Mouse (Mus musculus) lung, adult 2 months (tissue): Measurements from ENCODE around the gene Rapgef5. TPM values are rescaled to one million over a fixed set of nuclear protein-coding genes. Genes with fewer than 3 reads are reported as not detected.

Experiments
- DNase-seq: peaks from one replicate; pipeline ENCODE4 v3.0.0; 2022
- H3K4me1 ChIP-seq: fragments of 200-500 bp; 2 replicates; pipeline ENCODE4 v1.6.1; 2011; ENCODE audit warnings: low read length; ENCODE audit not compliant: control insufficient read depth, insufficient read depth
- H3K4me3 ChIP-seq: fragments of 200-500 bp; replicated peaks from 2 replicates; pipeline ENCODE3; 2011; ENCODE audit warnings: low read depth, mild to moderate bottlenecking, control low read depth, low read length; ENCODE audit errors: extremely low read depth
- CTCF ChIP-seq: fragments of 200-500 bp; IDR thresholded peaks from 2 replicates; pipeline ENCODE4 v1.5.1; 2011; ENCODE audit warnings: mild to moderate bottlenecking, low read length, control low read depth; ENCODE audit not compliant: insufficient read depth
- POLR2A ChIP-seq: fragments of 200-500 bp; IDR thresholded peaks from 2 replicates; pipeline ENCODE4 v1.6.1; 2011; ENCODE audit warnings: low read depth, mild to moderate bottlenecking, control low read depth, low read length, borderline replicate concordance; ENCODE audit errors: extremely low read depth
- WGBS: fragments of 180-500 bp; shearing (Covaris S2); methylation state at CpG from one replicate; pipeline ENCODE4 v1.1.7; 2018; 5-methylcytosine and 5-hydroxymethylcytosine counted together
- polyA plus RNA-seq: library from polyadenylated mRNA; depleted of rRNA; stranded (reverse); fragments of >200 nt; gene quantifications from 2 replicates; pipeline ENCODE4 v1.2.3, GENCODE M21; 2012; rRNA removed

The Rapgef5 gene
- 43.3 and 56.6 TPM in 2 replicates for polyA plus RNA-seq

- 81% methylated on average over 2 of the region's 2 CpGs for WGBS
- DNase-seq, result no peak
- Histone ChIP-seq H3K4me3 (no peak within 1 kb of the TSS), H3K4me1 (no peaks in the 10 kb centered on the region)
- TF ChIP-seq CTCF, result no peak
- TF ChIP-seq POLR2A, result no peak
Observed at GRCm38 (mm10) chr12:117516179-117516578, at the start of gene Rapgef5. TSS of gene Rapgef5 (plus strand) at chr12:117516479.

GRCm38 (mm10) chr12:117468329-117468728 lies 48.0 kb upstream of the Rapgef5 start:
- TF ChIP-seq POLR2A, result no peak
- no peak for TF ChIP-seq CTCF
- WGBS, result 36% methylated on average over 5 of the region's 5 CpGs
- no peak for DNase-seq
- Histone ChIP-seq H3K4me1 (peaks cover 2% of the 10 kb centered on the region; the same call in 1 of the 2 replicates), H3K4me3 (no peak overlapping the region)

- TF ChIP-seq CTCF, result no peak
- TF ChIP-seq POLR2A, result no peak
- DNase-seq, result no peak
- WGBS, result 29% methylated on average over 3 of the region's 3 CpGs
Observed at GRCm38 (mm10) chr12:117479014-117479413, 37.3 kb upstream of the Rapgef5 start.

GRCm38 (mm10) chr12:117479680-117480079 lies 36.6 kb upstream of the Rapgef5 start:
- WGBS, result 29% methylated on average over 7 of the region's 7 CpGs
- no peak for DNase-seq
- TF ChIP-seq POLR2A, result no peak
- no peak for TF ChIP-seq CTCF
- Histone ChIP-seq H3K4me3 (no peak overlapping the region), H3K4me1 (peaks cover 12% of the 10 kb centered on the region; the same call in 1 of the 2 replicates)

More at GRCm38 (mm10) chr12:117479014-117479413, 37.3 kb upstream of the Rapgef5 start:
- peaks cover 12% of the 10 kb centered on the region; the same call in 1 of the 2 replicates for H3K4me1 ChIP-seq
- no peak overlapping the region for H3K4me3 ChIP-seq

GRCm38 (mm10) chr12:117480958-117481357 lies 35.3 kb upstream of the Rapgef5 start:
- Histone ChIP-seq H3K4me1 (peaks cover 12% of the 10 kb centered on the region; the same call in 1 of the 2 replicates), H3K4me3 (no peak overlapping the region)
- no peak for TF ChIP-seq CTCF
- 63% methylated on average over 3 of the region's 3 CpGs for WGBS
- no peak for DNase-seq

GRCm38 (mm10) chr12:117482665-117483064 lies 33.6 kb upstream of the Rapgef5 start:
- DNase-seq, result no peak
- Histone ChIP-seq H3K4me3 (no peak overlapping the region), H3K4me1 (peaks cover 12% of the 10 kb centered on the region; the same call in 1 of the 2 replicates)
- 41% methylated on average over 3 of the region's 3 CpGs for WGBS
- TF ChIP-seq POLR2A (no peak), CTCF (no peak)

- TF ChIP-seq POLR2A (no peak), CTCF (no peak)
- H3K4me1 ChIP-seq, result no peaks in the 10 kb centered on the region; the same call in 1 of the 2 replicates
- no peak overlapping the region for H3K4me3 ChIP-seq
- no peak for DNase-seq
- 75% methylated on average over 4 of the region's 4 CpGs for WGBS
Observed at GRCm38 (mm10) chr12:117486118-117487057, 29.9 kb upstream of the Rapgef5 start.

- H3K4me3 ChIP-seq, result no peak overlapping the region
- no peak for DNase-seq
- WGBS, result 64% methylated on average over 3 of the region's 3 CpGs
- TF ChIP-seq CTCF (no peak), POLR2A (no peak)
- H3K4me1 ChIP-seq, result peaks cover 3% of the 10 kb centered on the region; the same call in 1 of the 2 replicates
Observed at GRCm38 (mm10) chr12:117496501-117497176, 19.6 kb upstream of the Rapgef5 start.

GRCm38 (mm10) chr12:117497361-117497760 lies 18.9 kb upstream of the Rapgef5 start:
- no peak for TF ChIP-seq POLR2A
- TF ChIP-seq CTCF, result no peak
- Histone ChIP-seq H3K4me3 (no peak overlapping the region), H3K4me1 (peaks cover 3% of the 10 kb centered on the region; the same call in 1 of the 2 replicates)
- 95% methylated on average over 1 of the region's 1 CpGs for WGBS
- DNase-seq, result no peak
